23 mouse cellular contexts compared by ENCODE assay signal in the genomic region with DNA sequence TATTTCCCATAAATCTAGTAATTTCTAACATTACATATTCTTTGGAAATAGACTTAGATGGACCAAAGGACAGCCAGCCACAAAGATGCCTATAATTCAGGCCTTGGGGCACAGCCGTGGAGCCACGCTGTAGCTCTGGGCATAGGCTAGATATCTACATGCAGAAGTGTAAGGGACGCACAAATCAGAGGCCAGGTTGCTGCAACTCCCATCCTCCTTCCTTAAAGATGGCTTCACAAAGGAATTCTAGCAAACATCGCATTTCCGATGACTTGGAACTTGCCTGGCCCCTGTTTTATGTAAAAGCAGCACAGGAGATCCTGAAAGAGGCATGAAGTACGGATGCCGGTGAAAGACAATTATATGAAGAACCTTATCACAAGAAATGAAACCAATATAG. TPM values are rescaled to one million over a fixed set of nuclear protein-coding genes. Genes with fewer than 3 reads are reported as not detected.
DNase-seq lines count a peak whose midpoint lies in the region; ATAC-seq and TF ChIP-seq lines count a peak whose summit lies in the region.
"Had no signal": no experiment of that assay in that cellular context is flagged by ENCODE, and none has a peak within 500 bp of the region (broad histone marks: within the 10 kb centered on the region; RNA-seq: fewer than 3 reads in every experiment).

No protein-coding gene starts in this region.

- peaks cover 97% of the 10 kb centered on the region for H3K27me3 ChIP-seq in midbrain, embryonic 11.5 days (ENCODE audit: control insufficient read depth, insufficient read depth, low read length)
- peaks cover 45% of the 10 kb centered on the region for H3K27me3 ChIP-seq in midbrain, embryonic 16.5 days (ENCODE audit: control insufficient read depth, insufficient read depth, low read depth, low read length)
- peaks cover 98% of the 10 kb centered on the region for H3K27me3 ChIP-seq in embryonic facial prominence, embryonic 13.5 days
- peaks cover 44% of the 10 kb centered on the region for H3K27me3 ChIP-seq in forebrain, postnatal 0 days (ENCODE audit: insufficient read depth, low read length)

- H3K4me1 ChIP-seq in midbrain, embryonic 11.5 days (ENCODE audit: control insufficient read depth, insufficient read depth, low read length) = peaks cover 9% of the 10 kb centered on the region; the same call in 1 of the 2 replicates
- peaks cover 12% of the 10 kb centered on the region for H3K4me1 ChIP-seq in midbrain, embryonic 16.5 days (ENCODE audit: control insufficient read depth, insufficient read depth, low read length)
- H3K4me1 ChIP-seq in embryonic facial prominence, embryonic 13.5 days = peaks cover 61% of the 10 kb centered on the region
- H3K4me1 ChIP-seq in forebrain, postnatal 0 days (ENCODE audit: insufficient read depth) = no peaks in the 10 kb centered on the region

- H3K9me3 ChIP-seq in midbrain, embryonic 11.5 days (ENCODE audit: control insufficient read depth, low read length) = no peaks in the 10 kb centered on the region
- H3K9me3 ChIP-seq in midbrain, embryonic 16.5 days (replicated peaks; ENCODE audit: control insufficient read depth, low read length, poor library complexity, severe bottlenecking) = no peaks in the 10 kb centered on the region
- no peaks in the 10 kb centered on the region for H3K9me3 ChIP-seq in embryonic facial prominence, embryonic 13.5 days
- no peaks in the 10 kb centered on the region for H3K9me3 ChIP-seq in forebrain, postnatal 0 days (ENCODE audit: low read length)
- H3K9me3 ChIP-seq: stomach, embryonic 15.5 days had no signal

- peak; percentile 92 for DNase-seq in midbrain, embryonic 11.5 days (ENCODE audit: low spot score, missing footprints)
- DNase-seq in forebrain, postnatal 0 days = peak; percentile 49
- no peak for DNase-seq in natural killer cell, adult 2 months (ENCODE audit: low spot score in 2 of 2)
- DNase-seq in testis, postnatal 10 days (ENCODE audit: low spot score) = no peak
- DNase-seq in thymus, adult 18-20 months = no peak
- DNase-seq: adrenal gland, postnatal 25 days; cerebellum, adult 2 months; gastrocnemius, postnatal 36 days; heart, postnatal 14 days; kidney, adult 11 months; kidney, postnatal 14 days; liver; lung, adult 2 months; right cerebral cortex, postnatal 14 days; thymus, postnatal 14 days had no signal

- no peak overlapping the region for H3K4me2 ChIP-seq in midbrain, embryonic 11.5 days
- H3K4me2 ChIP-seq in midbrain, embryonic 16.5 days (ENCODE audit: low read length) = no peak overlapping the region; the same call in 1 of the 2 replicates
- peak overlapping the region; percentile 78 for H3K4me2 ChIP-seq in embryonic facial prominence, embryonic 13.5 days
- peak overlapping the region; percentile 61 for H3K4me2 ChIP-seq in forebrain, postnatal 0 days (ENCODE audit: low read depth)
- H3K4me2 ChIP-seq: heart, embryonic 11.5 days; hindbrain, embryonic 14.5 days; stomach, embryonic 15.5 days had no signal

- TF ChIP-seq CTCF in forebrain, postnatal 0 days (IDR thresholded peaks at IDR 0.05; ENCODE audit: low read depth) = no peak

- ATAC-seq in midbrain, embryonic 11.5 days (ENCODE audit: low FRiP score) = no peak
- ATAC-seq in midbrain, embryonic 16.5 days = no peak
- ATAC-seq in embryonic facial prominence, embryonic 13.5 days (ENCODE audit: insufficient number of reproducible peaks, insufficient read depth, low FRiP score, low TSS enrichment, low read depth) = no peak
- ATAC-seq in forebrain, postnatal 0 days = no peak

- H3K9ac ChIP-seq in midbrain, embryonic 11.5 days (ENCODE audit: low read length) = no peak overlapping the region
- H3K9ac ChIP-seq in midbrain, embryonic 16.5 days (ENCODE audit: low read depth, low read length) = no peak overlapping the region
- peak overlapping the region; percentile 55; the same call in 1 of the 2 replicates for H3K9ac ChIP-seq in embryonic facial prominence, embryonic 13.5 days
- peak overlapping the region; percentile 53 for H3K9ac ChIP-seq in forebrain, postnatal 0 days
- H3K9ac ChIP-seq: hindbrain, embryonic 14.5 days; stomach, embryonic 15.5 days had no signal

- 10% methylated on average over 7 of the region's 7 CpGs for WGBS in midbrain, embryonic 11.5 days
- WGBS in midbrain, embryonic 16.5 days = 3% methylated on average over 7 of the region's 7 CpGs
- 44% methylated on average over 7 of the region's 7 CpGs for WGBS in embryonic facial prominence, embryonic 13.5 days
- WGBS in forebrain, postnatal 0 days = 18% methylated on average over 7 of the region's 7 CpGs

- H3K4me3 ChIP-seq in midbrain, embryonic 11.5 days (ENCODE audit: low read depth, low read length) = no peak overlapping the region
- no peak overlapping the region for H3K4me3 ChIP-seq in midbrain, embryonic 16.5 days (ENCODE audit: low read depth, low read length)
- H3K4me3 ChIP-seq in embryonic facial prominence, embryonic 13.5 days = peak overlapping the region; percentile 1; the same call in 1 of the 2 replicates
- peak overlapping the region; percentile 57 for H3K4me3 ChIP-seq in forebrain, postnatal 0 days (ENCODE audit: low read depth, low read length)
- H3K4me3 ChIP-seq: stomach, embryonic 15.5 days had no signal

- H3K27ac ChIP-seq in midbrain, embryonic 11.5 days (ENCODE audit: low read depth, low read length) = no peak overlapping the region
- no peak overlapping the region for H3K27ac ChIP-seq in midbrain, embryonic 16.5 days (ENCODE audit: low read length)
- peak overlapping the region; percentile 85 for H3K27ac ChIP-seq in embryonic facial prominence, embryonic 13.5 days
- peak overlapping the region; percentile 94 for H3K27ac ChIP-seq in forebrain, postnatal 0 days (ENCODE audit: low read depth, low read length)
- H3K27ac ChIP-seq: hindbrain, embryonic 14.5 days; stomach, embryonic 15.5 days had no signal

- H3K36me3 ChIP-seq in midbrain, embryonic 11.5 days (ENCODE audit: control insufficient read depth, insufficient read depth, low read length) = no peaks in the 10 kb centered on the region
- H3K36me3 ChIP-seq in midbrain, embryonic 16.5 days (ENCODE audit: control insufficient read depth, insufficient read depth, low read length) = no peaks in the 10 kb centered on the region
- H3K36me3 ChIP-seq in embryonic facial prominence, embryonic 13.5 days = 0 out of 2 replicates have a peak, but pooled peaks cover 3% of the 10 kb centered on the region
- no peaks in the 10 kb centered on the region for H3K36me3 ChIP-seq in forebrain, postnatal 0 days (ENCODE audit: insufficient read depth)
- H3K36me3 ChIP-seq: stomach, embryonic 15.5 days had no signal

RNA-seq across cellular contexts. Expression of a gene that starts 5.2 kb away (rescaled TPM):
- 5.2 and 7.7 TPM in 2 replicates for polyA plus RNA-seq in midbrain, embryonic 11.5 days (2014; fragmentation: Nextera tagmentation; extraction: Ambion mirVana)
- polyA plus RNA-seq in midbrain, embryonic 16.5 days (2015; fragmentation: Nextera tagmentation; extraction: Ambion mirVana) = 9.7 and 20.7 TPM in 2 replicates
- 44.3 and 54.9 TPM in 2 replicates for polyA plus RNA-seq in embryonic facial prominence, embryonic 13.5 days (2015; fragmentation: Nextera tagmentation; extraction: Ambion mirVana)
- 6.5 and 12.9 TPM in 2 replicates for total RNA-seq in forebrain, postnatal 0 days (2014; rRNA removed)
- 47.2 and 51.3 TPM in 2 replicates for polyA plus RNA-seq in forebrain, postnatal 0 days (2015; fragmentation: Nextera tagmentation; extraction: Ambion mirVana)
- total RNA-seq: adrenal gland, postnatal 25 days; common myeloid progenitor, adult 5-6 weeks; ES-E14; gastrocnemius, postnatal 36 days had no signal
- polyA plus RNA-seq: cerebellum, adult 2 months; hindbrain, embryonic 14.5 days; lung, adult 2 months; spleen, adult 2 months had no signal

RNA-seq across cellular contexts. Expression of a gene that starts 13.6 kb away (rescaled TPM):
- 0.33 and 0.81 TPM in 2 replicates for polyA plus RNA-seq in midbrain, embryonic 11.5 days (2014; fragmentation: Nextera tagmentation; extraction: Ambion mirVana)
- polyA plus RNA-seq in midbrain, embryonic 16.5 days (2015; fragmentation: Nextera tagmentation; extraction: Ambion mirVana) = 1.3 and 3.0 TPM in 2 replicates
- 4.6 and 5.1 TPM in 2 replicates for polyA plus RNA-seq in embryonic facial prominence, embryonic 13.5 days (2015; fragmentation: Nextera tagmentation; extraction: Ambion mirVana)
- 19.7 and 28.9 TPM in 2 replicates for total RNA-seq in forebrain, postnatal 0 days (2014; rRNA removed)
- polyA plus RNA-seq in forebrain, postnatal 0 days (2015; fragmentation: Nextera tagmentation; extraction: Ambion mirVana) = 3.7 and 4.9 TPM in 2 replicates
- total RNA-seq: common myeloid progenitor, adult 5-6 weeks; ES-E14; gastrocnemius, postnatal 36 days; heart, postnatal 14 days had no signal
- polyA plus RNA-seq: cerebellum, adult 2 months; hindbrain, embryonic 14.5 days; lung, adult 2 months; spleen, adult 2 months had no signal

Comparison
In these comparisons a context has a peak if more than half of its experiments do, and no peak if none do; other contexts are left out.
1. DNase-seq: peak in midbrain, embryonic 11.5 days (single experiment) and forebrain, postnatal 0 days (single experiment); none in natural killer cell, adult 2 months (0 of 2), testis, postnatal 10 days (single experiment) and thymus, adult 18-20 months (0 of 2).
2. H3K27ac ChIP-seq: peak in embryonic facial prominence, embryonic 13.5 days (single experiment) and forebrain, postnatal 0 days (single experiment); none in midbrain, embryonic 11.5 days (single experiment) and midbrain, embryonic 16.5 days (single experiment).
3. H3K4me2 ChIP-seq: peak in embryonic facial prominence, embryonic 13.5 days (single experiment) and forebrain, postnatal 0 days (single experiment); none in midbrain, embryonic 11.5 days (single experiment) and midbrain, embryonic 16.5 days (single experiment).
4. H3K4me3 ChIP-seq: peak in embryonic facial prominence, embryonic 13.5 days (single experiment) and forebrain, postnatal 0 days (single experiment); none in midbrain, embryonic 11.5 days (single experiment) and midbrain, embryonic 16.5 days (single experiment).
5. H3K9ac ChIP-seq: peak in embryonic facial prominence, embryonic 13.5 days (single experiment) and forebrain, postnatal 0 days (single experiment); none in midbrain, embryonic 11.5 days (single experiment) and midbrain, embryonic 16.5 days (single experiment).